In genomic region chr11:96291681-96292564, GRCm38 (mm10) we compare ENCODE assay signal across 8 mouse cellular contexts. TPM values are rescaled to one million over a fixed set of nuclear protein-coding genes. Genes with fewer than 3 reads are reported as not detected.
DNase-seq lines count a peak whose midpoint lies in the region; ATAC-seq lines count a peak whose summit lies in the region.
"Had no signal": no experiment of that assay in that cellular context is flagged by ENCODE, and none has a peak within 500 bp of the region (broad histone marks: within the 10 kb centered on the region; RNA-seq: fewer than 3 reads in every experiment).

Gene Hoxb6 (plus strand): TSS chr11:96292476.

- peak within 1 kb of the TSS; percentile 33 for H3K4me2 ChIP-seq in hindbrain, embryonic 15.5 days

- H3K9me3 ChIP-seq in hindbrain, embryonic 15.5 days = no peaks in the 10 kb centered on the region
- H3K9me3 ChIP-seq in limb, embryonic 10.5 days (replicated peaks) = no peaks in the 10 kb centered on the region

- peak; percentile 68 for DNase-seq in 3T3-L1 (ENCODE audit: low read depth, low spot score)
- DNase-seq in NIH3T3 (ENCODE audit: low read depth) = peak; percentile 17
- no peak for DNase-seq in limb, embryonic 10.5 days (ENCODE audit: low spot score)
- DNase-seq in left cerebral cortex, adult 9 months (ENCODE audit: low spot score in 2 of 2) = no peak
- no peak for DNase-seq in layer of hippocampus, adult 11-12 months (ENCODE audit: low spot score)
- DNase-seq in frontal cortex, postnatal 25 days (ENCODE audit: low spot score in 2 of 2) = no peak
- DNase-seq: forebrain, postnatal 0 days had no signal

- peaks cover 87% of the 10 kb centered on the region for H3K27me3 ChIP-seq in hindbrain, embryonic 15.5 days
- H3K27me3 ChIP-seq in limb, embryonic 10.5 days (ENCODE audit: low read depth, poor library complexity, severe bottlenecking) = peaks cover 99% of the 10 kb centered on the region

- no peaks in the 10 kb centered on the region for H3K4me1 ChIP-seq in hindbrain, embryonic 15.5 days (replicated peaks)
- peaks cover 81% of the 10 kb centered on the region for H3K4me1 ChIP-seq in limb, embryonic 10.5 days

- peak within 1 kb of the TSS; percentile 75 for H3K27ac ChIP-seq in hindbrain, embryonic 15.5 days (replicated peaks)
- H3K27ac ChIP-seq in limb, embryonic 10.5 days = peak within 1 kb of the TSS; percentile 82

- H3K9ac ChIP-seq in hindbrain, embryonic 15.5 days = peak within 1 kb of the TSS; percentile 39
- H3K9ac ChIP-seq: forebrain, postnatal 0 days had no signal

- peak within 1 kb of the TSS; percentile 47 for H3K4me3 ChIP-seq in hindbrain, embryonic 15.5 days
- peak within 1 kb of the TSS; percentile 56 for H3K4me3 ChIP-seq in limb, embryonic 10.5 days

- ATAC-seq in hindbrain, embryonic 15.5 days (ENCODE audit: low FRiP score, low read depth) = no peak
- ATAC-seq: forebrain, postnatal 0 days had no signal

- no peaks in the 10 kb centered on the region for H3K36me3 ChIP-seq in hindbrain, embryonic 15.5 days
- H3K36me3 ChIP-seq in limb, embryonic 10.5 days = no peaks in the 10 kb centered on the region

- WGBS in hindbrain, embryonic 15.5 days = 5% methylated on average over 22 of the region's 22 CpGs
- 2% methylated on average over 22 of the region's 22 CpGs for WGBS in limb, embryonic 10.5 days

RNA-seq across cellular contexts. Expression of gene Hoxb6, which starts in this region (rescaled TPM):
- polyA plus RNA-seq in hindbrain, embryonic 15.5 days (2015; fragmentation: Nextera tagmentation; extraction: Ambion mirVana) = 52.1 and 66.7 TPM in 2 replicates
- polyA plus RNA-seq in limb, embryonic 10.5 days (2016; fragmentation: Nextera tagmentation; extraction: Ambion mirVana) = 6.1 and 7.9 TPM in 2 replicates
- polyA plus RNA-seq: forebrain, postnatal 0 days had no signal

Comparison
In these comparisons a context has a peak if more than half of its experiments do, and no peak if none do; other contexts are left out.
1. DNase-seq: peak in 3T3-L1 (single experiment) and NIH3T3 (single experiment); none in limb, embryonic 10.5 days (single experiment), left cerebral cortex, adult 9 months (0 of 2), layer of hippocampus, adult 11-12 months (single experiment) and frontal cortex, postnatal 25 days (0 of 2).